Mouse (Mus musculus) megakaryocyte, adult 5-6 weeks (primary cell): ENCODE data around the gene Arhgap28. TPM values are rescaled to one million over a fixed set of nuclear protein-coding genes. Genes with fewer than 3 reads are reported as not detected.
A peak's percentile ranks its signal among the peaks of the same experiment; 100 is the strongest.
"Not testable (repeated sequence)": the region's sequence is repeated elsewhere in the genome, so short reads cannot be mapped to it uniquely, and the experiment has no call there.

Source experiments
- ATAC-seq: 2 replicates; pipeline ENCODE4 v1.8.0; 2016; ENCODE audit warnings: mild to moderate bottlenecking, inconsistent platforms; ENCODE audit not compliant: poor library complexity, severe bottlenecking
- total RNA-seq, 2 experiments: library from RNA; stranded (forward) in 1 of 2; stranded (reverse) in 1 of 2; fragments of 153-499, 151-499 nt in 1 of 2; fragments of 221-1000, 200-1000 nt in 1 of 2; gene quantifications; 2 replicates each; pipeline versions ENCODE4 v1.2.3 to v1.2.4; 2015 to 2017

Arhgap28 gene
- total RNA-seq, 2 experiments from 2014 or later = 0.29 to 0.54 TPM

GRCm38 (mm10) chr17:67889481-67890325 lies 114.2 kb downstream of the Arhgap28 start:
- peak; percentile 78 for ATAC-seq

GRCm38 (mm10) chr17:67888081-67888480 lies 115.8 kb downstream of the Arhgap28 start:
- ATAC-seq = no peak

GRCm38 (mm10) chr17:67886326-67886725 lies 117.6 kb downstream of the Arhgap28 start:
- ATAC-seq = no peak

- ATAC-seq = no peak
Observed at GRCm38 (mm10) chr17:67877599-67877998, 126.3 kb downstream of the Arhgap28 start.

GRCm38 (mm10) chr17:67869731-67870601 lies 134.0 kb downstream of the Arhgap28 start:
- peak; percentile 66 for ATAC-seq

GRCm38 (mm10) chr17:67866541-67867241 lies 137.2 kb downstream of the Arhgap28 start:
- no peak for ATAC-seq

GRCm38 (mm10) chr17:67866026-67866425 lies 137.9 kb downstream of the Arhgap28 start:
- no peak for ATAC-seq

- no peak for ATAC-seq
Observed at GRCm38 (mm10) chr17:67864912-67865311, 139.0 kb downstream of the Arhgap28 start.

- no peak for ATAC-seq
Observed at GRCm38 (mm10) chr17:67864363-67864762, 139.6 kb downstream of the Arhgap28 start.

GRCm38 (mm10) chr17:67861744-67862535 lies 142.0 kb downstream of the Arhgap28 start:
- ATAC-seq = peak; percentile 89

- ATAC-seq = no peak
Observed at GRCm38 (mm10) chr17:67861080-67861630, 142.8 kb downstream of the Arhgap28 start.

- not testable (repeated sequence) for ATAC-seq
Observed at GRCm38 (mm10) chr17:67841494-67841893, 162.4 kb downstream of the Arhgap28 start.

- no peak for ATAC-seq
Observed at GRCm38 (mm10) chr17:67838948-67839347, 165.0 kb downstream of the Arhgap28 start.

- ATAC-seq = peak; percentile 64
Observed at GRCm38 (mm10) chr17:67837351-67838090, 166.4 kb downstream of the Arhgap28 start.

GRCm38 (mm10) chr17:67836146-67836895 lies 167.6 kb downstream of the Arhgap28 start:
- ATAC-seq = no peak

- no peak for ATAC-seq
Observed at GRCm38 (mm10) chr17:67827431-67827830, 176.5 kb downstream of the Arhgap28 start.

- no peak for ATAC-seq
Observed at GRCm38 (mm10) chr17:67816916-67817315, 187.0 kb downstream of the Arhgap28 start.

- ATAC-seq = no peak
Observed at GRCm38 (mm10) chr17:67815720-67816119, 188.2 kb downstream of the Arhgap28 start.
